Mouse (Mus musculus) gastrocnemius, adult 8-10 months (tissue): ENCODE measurements around the gene Fundc2. TPM values are rescaled to one million over a fixed set of nuclear protein-coding genes. Genes with fewer than 3 reads are reported as not detected.

ENCODE experiments used
- DNase-seq, 2 experiments: peaks; one replicate each; pipeline ENCODE4 v3.0.0; 2022; ENCODE audit warnings: low spot score in 2 of 2
- total RNA-seq, 4 experiments: library from RNA; stranded (reverse); gene quantifications; 2 replicates each; pipeline ENCODE4 v1.2.4; 2022

Fundc2 gene
- 100 to 1,000 TPM; 213 to 242 (median 228) TPM for total RNA-seq

DNA sequence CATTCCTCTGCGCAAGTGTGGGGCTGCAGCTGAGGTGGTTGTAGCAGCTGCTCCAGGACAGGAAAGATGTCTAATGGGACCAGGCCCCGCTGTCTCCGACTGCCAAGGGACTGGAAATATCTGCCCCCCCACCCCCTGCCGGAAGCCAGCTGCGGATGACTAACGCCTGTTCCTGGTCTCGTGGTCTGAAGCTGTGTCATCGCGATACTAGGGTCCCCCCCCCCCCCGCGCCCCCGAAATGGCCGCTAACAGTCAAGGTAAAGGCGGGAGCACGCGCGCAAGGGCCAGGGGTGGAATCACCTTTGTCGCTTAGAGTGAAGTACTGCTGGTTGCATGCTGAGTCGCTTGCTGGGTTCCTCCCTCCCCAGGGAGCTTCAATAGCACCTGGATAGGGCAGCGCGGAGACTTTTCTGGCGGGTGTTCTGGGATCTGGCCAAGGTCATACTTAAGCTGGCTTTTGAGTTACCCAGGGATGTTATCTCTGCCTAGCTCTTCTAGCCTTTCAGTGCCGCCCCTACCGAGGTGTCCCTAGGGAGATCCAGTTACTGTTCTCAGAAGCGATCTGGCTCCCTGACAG, at the start of gene Fundc2, which contains the start of gene F8:
Gene Fundc2, plus strand, starts transcription at position 205 of the 577 bp plus-strand sequence.
Gene F8, minus strand, starts transcription at position 421 of the 577 bp plus-strand sequence.
- peak; percentile 71 to 73 for DNase-seq

GRCm38 (mm10) chrX:75370197-75370596, 12.0 kb upstream of the Fundc2 start:
- DNase-seq, result no peak

- no peak for DNase-seq
These were observed 9.4 kb upstream of the Fundc2 start for GRCm38 (mm10) chrX:75372666-75373425.

- DNase-seq, result no peak
These were observed 5.4 kb upstream of the Fundc2 start for GRCm38 (mm10) chrX:75376815-75377214.

- no peak for DNase-seq
These were observed 1.0 kb upstream of the Fundc2 start for GRCm38 (mm10) chrX:75381176-75381575.

DNA sequence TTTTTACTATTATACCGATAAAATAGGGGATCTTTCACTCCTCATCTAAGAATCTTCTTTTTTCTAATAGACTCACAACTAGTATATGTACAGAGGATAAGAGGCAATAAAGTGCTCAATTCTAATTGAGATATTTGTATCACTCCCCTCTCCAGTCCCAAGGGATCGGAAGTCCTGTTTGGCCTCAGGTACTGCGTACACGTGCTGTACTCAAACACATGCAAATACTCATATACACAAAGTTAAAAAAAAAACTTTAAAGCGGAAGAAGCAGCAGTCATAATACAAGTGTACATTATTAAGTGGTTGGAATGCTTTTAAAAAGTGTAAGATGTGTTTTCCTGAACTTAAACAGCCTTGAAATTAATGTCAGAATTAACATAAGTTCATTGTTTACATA, 500 bp upstream of the Fundc2 start:
- no peak for DNase-seq

DNA sequence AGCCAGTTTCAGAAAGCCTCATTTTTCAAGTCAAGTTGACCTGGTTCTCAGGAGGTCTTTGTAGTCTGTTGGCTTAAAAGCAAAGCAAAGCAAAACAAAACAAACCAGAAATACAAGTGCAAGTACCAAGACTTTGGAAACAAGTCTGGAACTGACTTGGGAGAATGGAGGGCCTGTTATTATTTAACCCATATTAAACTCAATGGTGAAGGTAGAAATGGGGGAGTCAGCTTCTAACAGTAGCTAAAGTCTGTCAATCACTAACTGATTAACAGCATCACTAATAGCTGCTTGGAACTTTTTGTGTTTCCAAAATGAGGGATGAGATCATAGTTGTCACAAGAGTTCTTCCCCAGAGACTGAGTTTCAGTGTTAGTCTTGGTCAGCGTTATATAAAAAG, 17.3 kb downstream of the Fundc2 start:
- no peak for DNase-seq

- no peak for DNase-seq
These were observed 20.5 kb downstream of the Fundc2 start for GRCm38 (mm10) chrX:75402668-75403067.

GRCm38 (mm10) chrX:75403350-75403749, 21.2 kb downstream of the Fundc2 start:
- DNase-seq, result no peak

DNA sequence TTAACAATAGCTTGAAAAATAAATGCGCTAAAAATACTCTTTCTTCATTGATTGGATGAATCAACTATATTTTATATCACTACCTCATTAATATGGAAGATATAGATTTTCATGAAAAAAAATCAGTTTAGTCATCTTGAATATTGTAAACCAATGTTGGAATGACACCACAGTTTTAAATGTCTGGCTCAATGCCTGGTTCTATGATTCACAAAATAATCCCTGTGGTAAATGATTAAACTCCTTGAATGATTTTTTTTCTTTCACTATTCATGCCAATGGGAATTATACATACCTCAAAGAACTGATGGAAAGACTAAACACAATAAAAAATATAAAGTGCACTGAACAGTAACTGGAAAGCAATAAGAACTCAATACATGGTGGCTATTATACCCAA, 27.5 kb downstream of the Fundc2 start:
- no peak for DNase-seq

DNA sequence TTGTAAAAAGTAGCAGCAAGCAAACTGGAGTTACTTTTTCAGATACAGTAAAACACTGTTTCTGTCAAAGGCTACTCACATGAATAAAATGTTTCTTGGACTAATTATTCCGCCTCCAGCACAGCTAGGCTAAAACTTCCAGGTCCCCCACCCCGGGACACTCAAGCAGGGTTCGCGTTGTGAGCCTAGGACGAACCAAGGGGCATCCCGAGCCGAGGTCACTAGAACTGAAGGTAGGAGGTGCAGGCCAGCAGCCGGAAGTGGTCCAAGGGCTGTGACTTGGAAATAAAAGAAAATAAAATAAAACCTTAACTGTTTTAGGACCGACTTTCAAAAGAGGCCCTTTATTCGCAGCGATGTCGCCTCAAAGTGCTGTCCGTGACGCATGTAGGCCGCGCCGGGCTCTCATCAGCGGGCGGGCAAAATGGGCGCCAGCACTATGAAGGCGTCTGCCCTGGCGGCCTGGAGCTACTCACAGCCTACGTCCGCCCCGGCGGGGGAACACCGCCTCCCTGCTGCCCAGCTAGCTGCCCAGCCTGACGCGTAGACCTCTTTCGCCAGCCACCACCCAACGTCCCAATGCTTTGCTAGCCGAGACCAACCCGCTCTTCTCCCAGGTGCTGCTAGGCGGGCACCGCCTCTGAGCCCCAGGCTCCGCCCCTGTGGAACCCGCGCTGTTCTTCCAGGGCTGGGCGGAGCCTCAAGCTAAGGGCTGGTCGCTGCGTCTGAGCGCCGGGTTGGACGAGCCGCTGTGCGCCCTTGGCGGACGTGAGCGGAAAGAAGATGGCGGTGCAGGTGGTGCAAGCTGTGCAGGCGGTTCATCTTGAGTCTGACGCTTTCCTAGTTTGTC, 34.0 kb downstream of the Fundc2 start, which contains the start of the genes Cmc4, Mtcp1 and Brcc3:
Gene Cmc4, minus strand, starts transcription at position 649 of the 850 bp plus-strand sequence.
Gene Mtcp1, minus strand, starts transcription at position 653 of the 850 bp plus-strand sequence.
Gene Brcc3, plus strand, starts transcription at position 693 of the 850 bp plus-strand sequence.
- peak; percentile 73 to 84 for DNase-seq

Other genes starting within 250 kb of the Fundc2 start
- gene Smim9, start 218.6 kb upstream of the Fundc2 start, total RNA-seq, result not detected
- gene F8, start 216 bp downstream of the Fundc2 start, total RNA-seq, result under 1 TPM; 0.53 to 0.96 (median 0.72) TPM
- gene Cmc4, start 34.2 kb downstream of the Fundc2 start, total RNA-seq, result 1 to 10 TPM; 8.4 to 9.5 (median 8.7) TPM
- 1 to 10 TPM in 3 of 4 experiments, under 1 TPM in 1; 0.65 to 2.9 (median 1.8) TPM for gene Mtcp1, start 34.2 kb downstream of the Fundc2 start, total RNA-seq
- gene Brcc3, start 34.2 kb downstream of the Fundc2 start, total RNA-seq, result 10 to 100 TPM; 22.5 to 25.8 (median 24.2) TPM
- gene Vbp1, start 131.9 kb downstream of the Fundc2 start, total RNA-seq, result 10 to 100 TPM; 34.5 to 42.1 (median 37.8) TPM
- under 1 TPM in 1 of 4 experiments, not detected in 3; 0.17 TPM for gene Rab39b, start 195.8 kb downstream of the Fundc2 start, total RNA-seq